Mouse (Mus musculus) right cerebral cortex, adult 18-20 months (tissue): ENCODE data around the gene Spns2.
"Not testable (repeated sequence)": the region's sequence is repeated elsewhere in the genome, so short reads cannot be mapped to it uniquely, and the experiment has no call there.

ENCODE experiments used
- DNase-seq: peaks from one replicate; pipeline ENCODE4 v3.0.0; 2022; ENCODE audit warnings: mixed read lengths

The Spns2 gene

DNA sequence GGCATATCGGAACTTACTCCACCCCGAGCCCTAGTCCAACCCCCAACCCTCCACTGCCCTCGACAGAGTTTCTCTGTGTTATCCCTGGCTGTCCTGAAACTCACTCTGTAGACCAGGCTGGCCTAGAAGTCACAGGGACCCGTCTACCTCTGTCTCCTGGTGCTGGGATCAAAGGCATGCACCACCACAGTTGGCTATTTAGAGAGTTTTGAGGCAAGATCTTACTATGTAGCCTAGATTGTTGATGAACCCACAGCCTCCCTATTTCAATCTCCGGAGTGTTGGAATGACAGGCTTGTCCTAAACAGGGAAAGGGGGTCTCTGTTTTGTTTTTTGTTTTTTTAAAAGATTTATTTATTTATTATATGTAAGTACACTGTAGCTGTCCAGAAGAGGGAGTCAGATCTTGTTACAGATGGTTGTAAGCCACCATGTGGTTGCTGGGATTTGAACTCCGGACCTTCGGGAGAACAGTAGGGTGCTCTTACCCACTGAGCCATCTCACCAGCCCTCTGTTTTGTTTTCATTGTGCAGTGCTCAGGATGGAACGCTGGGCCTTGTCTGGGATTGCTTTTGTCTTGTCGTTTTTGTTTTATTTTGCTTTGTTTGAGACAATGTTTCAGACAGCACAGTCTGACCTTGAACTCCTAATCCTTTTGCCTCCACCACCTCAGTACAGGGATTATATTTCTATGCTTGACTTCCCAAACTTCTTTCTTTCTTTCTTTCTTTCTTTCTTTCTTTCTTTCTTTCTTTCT is 59.2 kb downstream of the Spns2 start:
- not testable (repeated sequence) for DNase-seq

DNA sequence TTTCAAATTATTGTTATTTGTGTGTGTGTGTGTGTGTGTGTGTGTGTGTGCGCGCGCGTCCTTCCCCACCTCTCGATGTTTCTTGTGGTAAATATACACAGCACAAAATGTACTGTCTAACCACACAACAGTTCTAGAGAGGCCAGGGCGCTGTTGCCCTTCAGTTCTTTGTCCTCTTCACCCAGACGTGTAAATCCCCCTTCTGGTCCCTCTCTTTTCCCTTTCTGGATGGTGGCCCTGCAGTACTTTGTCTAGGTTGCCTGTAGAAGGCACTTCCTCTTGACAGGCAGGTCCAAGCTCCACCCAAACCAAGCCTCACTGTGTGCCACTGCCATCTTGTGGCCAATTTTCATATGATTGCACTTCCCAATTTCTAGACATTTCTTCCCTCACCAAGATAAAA is 60.4 kb downstream of the Spns2 start:
- peak; percentile 77 for DNase-seq

DNA sequence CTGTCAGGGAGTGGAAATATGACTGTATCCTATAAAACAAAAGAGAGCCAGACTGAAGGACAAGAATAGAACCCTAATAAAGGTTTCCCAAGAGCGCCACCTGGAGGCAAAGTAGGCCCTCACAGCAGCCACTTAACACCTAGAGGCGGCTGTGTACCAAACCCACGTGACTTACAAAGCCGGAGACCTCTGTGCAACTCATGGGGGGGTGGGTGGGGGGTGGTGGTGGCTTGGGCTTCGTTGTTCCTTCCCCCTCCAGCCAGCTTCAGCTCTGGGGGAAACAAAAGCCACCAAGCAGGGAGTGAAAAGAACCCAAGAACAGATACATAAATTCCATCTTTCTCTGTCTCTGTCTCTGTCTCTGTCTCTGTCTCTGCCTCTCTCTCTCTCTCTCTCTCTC is 61.0 kb downstream of the Spns2 start:
- peak; percentile 60 for DNase-seq

DNA sequence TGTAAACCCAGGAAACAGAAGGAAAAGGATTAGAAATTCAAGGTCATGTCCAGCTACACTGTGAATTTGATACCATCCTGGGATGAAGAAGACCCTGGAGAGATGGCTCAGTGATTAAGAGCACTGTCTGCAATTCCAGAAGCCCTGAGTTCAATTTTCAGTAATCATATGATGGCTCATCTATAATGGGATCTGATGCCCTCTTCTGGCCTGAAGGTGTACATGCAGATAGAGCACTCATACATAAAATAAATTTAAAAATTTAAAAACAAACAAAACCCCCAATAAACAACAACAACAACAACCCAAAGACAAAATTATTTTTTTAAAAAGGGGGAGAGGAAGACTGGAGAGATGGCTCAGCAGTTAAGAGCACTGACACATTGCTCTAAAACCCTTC is 62.8 kb downstream of the Spns2 start:
- no peak for DNase-seq

DNA sequence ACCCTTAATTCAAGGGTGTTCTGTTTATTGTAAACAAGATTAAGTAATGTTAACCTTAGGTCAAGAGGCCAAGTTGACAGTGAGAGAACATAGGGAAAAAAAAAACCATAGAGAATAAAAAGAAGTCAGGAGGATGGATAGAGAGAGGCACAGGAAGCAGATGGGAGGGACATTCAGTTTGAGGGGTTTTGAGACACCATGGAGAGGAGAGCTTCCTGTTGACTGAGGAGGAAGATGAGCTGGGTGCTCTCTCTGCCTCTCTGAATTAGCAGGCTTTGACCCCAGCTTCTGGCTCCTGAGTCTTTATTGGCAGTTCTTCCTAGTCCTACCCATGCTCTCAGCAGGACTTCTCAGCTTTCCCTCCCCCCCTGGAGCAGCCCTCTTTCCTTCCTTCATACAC is 64.5 kb downstream of the Spns2 start:
- no peak for DNase-seq

DNA sequence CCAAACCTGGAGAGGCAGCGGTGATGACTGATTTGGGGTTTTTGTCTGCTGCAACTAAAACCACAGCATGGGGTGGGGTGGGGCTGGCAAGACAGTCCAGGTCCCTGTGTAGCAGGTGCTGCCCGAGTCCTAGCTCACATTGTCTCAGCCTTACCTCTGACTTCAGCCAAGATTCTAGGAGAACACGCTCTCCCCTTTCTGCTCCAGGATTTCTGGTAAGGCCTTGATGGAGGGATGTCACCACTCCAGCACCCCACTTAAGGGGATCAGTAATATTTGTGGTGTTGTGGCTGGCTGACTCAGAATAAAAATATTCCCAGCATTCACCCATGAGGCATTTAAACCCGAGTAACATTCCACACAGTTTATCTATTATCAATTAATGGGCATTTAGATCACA is 66.0 kb downstream of the Spns2 start:
- DNase-seq: no peak

DNA sequence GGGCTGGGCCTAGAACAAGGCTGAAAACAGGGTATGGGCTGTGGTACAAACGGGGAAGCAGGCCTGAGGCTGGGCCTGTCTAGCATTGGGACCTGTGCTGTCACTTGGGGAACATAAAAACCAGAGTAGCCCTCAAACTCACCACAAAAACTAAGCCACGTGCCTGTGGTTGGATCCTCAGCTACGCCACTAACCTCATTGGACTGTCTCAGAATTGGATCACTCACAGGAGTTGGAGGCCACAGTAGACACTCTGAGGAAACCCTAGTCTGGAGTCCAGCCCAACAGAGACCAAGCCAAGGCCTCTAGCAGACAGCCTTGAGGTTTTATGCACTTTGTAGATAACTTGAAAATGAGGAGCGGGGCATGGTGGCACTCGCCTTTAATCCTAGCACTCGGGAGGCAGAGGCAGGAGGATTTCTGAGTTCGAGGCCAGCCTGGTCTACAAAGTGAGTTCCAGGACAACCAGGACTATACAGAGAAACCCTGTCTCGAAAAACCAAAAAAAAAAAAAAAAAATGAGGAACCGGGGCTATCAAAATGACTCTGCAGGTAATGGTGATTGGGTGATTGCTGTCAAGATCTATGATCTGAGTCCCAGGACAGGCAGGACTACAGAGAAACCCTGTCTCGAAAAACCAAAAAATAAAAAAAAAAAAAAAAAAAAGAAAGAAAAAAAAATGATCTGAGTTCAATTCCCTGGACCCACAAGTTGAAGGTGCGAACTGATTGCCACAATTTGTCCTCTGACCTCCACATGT is 68.0 kb downstream of the Spns2 start:
- no peak for DNase-seq

DNA sequence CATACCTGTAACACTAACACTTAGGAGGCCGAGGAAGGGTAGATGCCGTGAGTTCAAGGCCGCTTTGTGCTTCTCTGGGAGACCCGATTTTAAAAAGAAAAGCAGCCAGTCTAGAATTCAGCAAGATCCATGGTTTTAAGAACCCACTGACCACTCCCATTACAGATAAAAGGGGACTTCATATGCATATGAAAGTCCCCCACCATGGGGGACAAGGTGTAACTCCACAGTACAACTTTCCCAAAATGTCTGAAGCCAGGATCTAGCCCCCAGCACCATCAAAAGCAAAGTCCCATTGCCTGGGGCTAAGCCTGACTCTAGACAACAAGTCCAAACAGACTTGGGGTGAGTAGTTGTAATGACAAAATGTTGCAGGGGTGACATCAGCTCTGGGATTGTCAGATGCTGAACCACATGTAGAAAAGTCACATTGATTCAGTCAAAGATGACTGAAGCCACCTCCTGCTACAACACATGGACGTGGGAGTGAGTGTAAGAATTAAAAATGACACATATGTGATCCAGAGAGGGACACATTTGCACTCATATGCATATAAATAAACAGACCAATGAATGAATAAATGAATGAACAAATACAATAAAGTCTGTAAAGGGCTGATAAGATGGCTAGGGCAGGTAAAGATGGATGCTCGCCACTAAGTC is 69.1 kb downstream of the Spns2 start:
- no peak for DNase-seq

DNA sequence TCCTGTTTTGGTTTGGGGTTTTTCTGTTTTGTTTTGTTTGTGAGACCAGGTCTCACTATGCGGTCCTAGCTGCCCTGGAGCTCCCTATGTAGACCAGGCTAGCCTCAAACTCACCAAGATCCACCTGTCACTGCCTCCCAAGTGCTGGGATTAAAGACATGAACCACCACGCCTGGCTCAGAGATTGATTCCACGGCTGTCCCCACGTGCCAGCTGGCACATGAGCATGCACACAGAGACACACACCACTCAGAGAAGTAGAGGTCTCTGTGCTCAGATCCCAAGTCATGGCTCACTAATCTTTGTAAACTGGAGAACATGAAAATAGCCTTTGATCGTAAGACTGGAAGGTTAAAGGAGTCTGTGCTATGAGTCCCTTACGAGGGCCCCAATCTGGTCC is 70.7 kb downstream of the Spns2 start:
- no peak for DNase-seq

DNA sequence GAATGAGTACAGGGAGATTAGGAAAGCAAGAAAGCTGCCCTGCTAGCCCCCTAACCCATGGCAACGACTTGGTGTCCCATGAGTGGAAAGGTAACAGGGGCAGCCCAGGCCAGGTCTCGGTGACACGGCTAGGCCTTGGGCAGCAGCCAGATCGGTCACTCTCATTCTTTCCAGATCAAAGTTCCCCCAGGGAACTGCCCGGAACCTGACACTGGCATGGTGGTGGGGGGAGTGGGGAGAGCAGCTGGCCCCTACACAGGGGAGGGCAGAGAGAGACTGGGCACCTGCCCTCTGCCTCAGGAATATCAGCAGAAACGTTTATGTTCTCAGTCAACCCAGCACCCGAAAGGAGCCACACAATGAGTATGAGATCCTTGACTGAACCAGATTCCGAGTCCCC is 71.5 kb downstream of the Spns2 start:
- DNase-seq: no peak

DNA sequence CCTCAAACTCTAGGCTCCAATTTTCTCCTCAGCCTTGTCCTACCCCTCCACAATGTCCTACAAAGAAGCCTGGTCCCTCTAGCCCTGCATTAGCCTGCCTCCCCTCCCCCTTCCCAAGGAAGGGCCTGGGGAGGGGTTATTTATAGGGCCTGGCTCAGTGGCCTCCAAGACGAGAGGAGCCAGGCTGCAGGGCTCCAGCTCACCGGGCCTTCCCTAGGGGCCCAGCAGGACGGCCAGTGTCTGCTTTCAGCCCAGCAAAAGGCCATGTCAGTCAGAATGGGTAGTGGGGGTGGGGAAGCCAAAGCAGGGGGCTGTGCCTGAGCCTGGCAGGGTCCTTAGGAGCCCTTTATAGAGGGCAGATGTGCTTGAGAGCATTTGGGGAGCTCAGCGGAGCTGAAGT is 72.3 kb downstream of the Spns2 start:
- no peak for DNase-seq

DNA sequence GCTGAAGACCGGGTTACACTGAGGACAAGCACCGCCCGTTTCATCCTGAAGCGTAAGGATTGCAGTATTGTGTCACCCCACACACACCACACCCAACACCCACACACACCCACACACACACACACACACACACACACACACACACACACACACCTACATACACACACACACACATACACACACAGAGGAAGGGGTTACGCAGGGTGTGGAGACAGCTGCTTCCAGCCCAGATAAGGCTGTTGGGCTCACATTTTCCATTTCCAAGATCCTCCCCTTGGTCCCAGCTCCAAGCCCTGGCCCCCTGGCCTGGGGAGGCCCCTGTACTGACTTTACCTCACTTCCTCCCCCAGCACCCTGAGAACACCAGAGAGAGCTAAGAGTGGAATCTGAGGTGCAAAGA is 73.0 kb downstream of the Spns2 start:
- no peak for DNase-seq

DNA sequence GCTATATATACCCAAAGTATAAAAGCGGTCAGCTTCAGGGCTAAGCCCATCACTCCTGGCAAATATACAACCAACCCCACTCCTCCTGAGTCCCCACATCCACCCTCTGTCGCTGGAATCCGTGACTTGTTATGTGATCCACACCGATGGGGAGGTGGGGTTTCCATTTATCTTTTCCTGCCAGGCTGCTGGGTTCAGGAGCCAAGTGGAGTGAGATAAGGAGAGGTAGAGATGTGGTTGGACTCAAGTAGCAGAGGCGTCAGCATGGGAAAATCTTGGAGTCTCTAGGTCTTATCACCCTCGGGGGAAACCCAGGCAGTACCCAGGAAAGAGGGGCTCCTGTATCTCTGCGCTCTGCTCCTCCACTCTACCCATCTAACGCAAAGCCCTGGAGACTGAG is 74.5 kb downstream of the Spns2 start:
- DNase-seq: no peak

DNA sequence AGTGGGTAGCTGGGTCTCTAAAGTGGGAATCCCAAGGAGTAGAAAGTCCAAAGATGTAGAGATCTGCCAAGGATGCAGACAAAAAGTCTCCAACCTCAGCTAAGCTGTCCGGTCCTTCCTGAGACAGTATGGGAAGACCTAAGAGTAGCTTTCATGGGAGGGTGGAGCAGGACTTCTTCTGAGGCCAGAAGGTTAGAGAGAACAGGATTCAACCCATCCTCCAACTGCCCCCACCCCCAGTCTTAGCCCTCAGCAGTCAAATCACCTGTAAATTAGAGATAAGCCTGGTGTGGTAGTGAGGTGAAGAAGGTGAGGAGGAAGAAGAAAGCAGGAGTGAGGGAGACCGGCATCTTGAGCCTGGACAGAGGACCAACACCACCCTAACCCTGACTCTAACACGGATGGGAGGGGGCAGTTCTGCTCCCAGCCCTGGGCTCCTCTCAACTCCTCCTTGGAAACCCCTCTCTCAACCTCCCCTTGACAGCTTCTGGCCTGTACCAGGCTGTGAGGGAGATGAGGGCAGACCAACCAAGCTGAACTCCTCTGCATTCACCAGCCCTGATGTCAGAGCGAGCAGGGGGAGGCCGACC is 76.0 kb downstream of the Spns2 start:
- no peak for DNase-seq

DNA sequence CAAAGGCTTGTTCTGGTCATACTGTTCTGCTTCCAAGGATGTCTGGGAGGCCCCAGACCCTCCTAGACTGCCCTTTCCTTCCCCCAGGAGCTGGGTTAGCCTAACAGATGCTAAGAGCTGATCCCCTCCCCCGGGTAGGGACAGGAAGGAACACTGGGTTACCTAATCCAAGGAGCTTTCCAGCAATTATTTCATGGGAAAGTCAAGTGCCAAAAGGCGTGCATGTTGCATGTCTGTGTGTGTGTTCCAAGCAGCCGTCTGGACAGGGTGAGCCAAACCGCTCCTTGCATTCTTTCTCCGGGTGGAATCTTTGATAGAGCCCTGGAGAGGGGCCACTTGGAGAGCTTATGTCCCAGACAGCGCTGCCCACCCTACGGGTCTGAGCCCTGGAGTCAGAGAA is 76.7 kb downstream of the Spns2 start:
- no peak for DNase-seq

DNA sequence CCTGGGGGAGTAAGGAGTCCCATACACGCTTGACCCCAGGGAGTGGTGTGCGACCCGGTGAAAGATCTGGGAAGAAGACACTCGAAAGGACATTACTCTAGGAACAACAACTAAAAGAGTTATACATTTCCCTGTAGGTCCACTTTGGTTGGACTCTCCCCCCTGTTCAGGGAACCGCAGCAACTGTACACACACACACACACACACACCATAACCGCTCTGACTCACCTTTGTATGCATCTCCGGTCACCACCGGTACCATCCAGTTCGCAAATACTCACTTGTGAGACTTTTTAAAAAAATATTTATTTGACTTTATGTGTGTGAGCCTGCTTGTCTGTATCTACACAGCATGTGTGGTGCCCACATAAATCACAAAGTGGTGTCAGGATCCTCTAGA is 77.8 kb downstream of the Spns2 start:
- no peak for DNase-seq

DNA sequence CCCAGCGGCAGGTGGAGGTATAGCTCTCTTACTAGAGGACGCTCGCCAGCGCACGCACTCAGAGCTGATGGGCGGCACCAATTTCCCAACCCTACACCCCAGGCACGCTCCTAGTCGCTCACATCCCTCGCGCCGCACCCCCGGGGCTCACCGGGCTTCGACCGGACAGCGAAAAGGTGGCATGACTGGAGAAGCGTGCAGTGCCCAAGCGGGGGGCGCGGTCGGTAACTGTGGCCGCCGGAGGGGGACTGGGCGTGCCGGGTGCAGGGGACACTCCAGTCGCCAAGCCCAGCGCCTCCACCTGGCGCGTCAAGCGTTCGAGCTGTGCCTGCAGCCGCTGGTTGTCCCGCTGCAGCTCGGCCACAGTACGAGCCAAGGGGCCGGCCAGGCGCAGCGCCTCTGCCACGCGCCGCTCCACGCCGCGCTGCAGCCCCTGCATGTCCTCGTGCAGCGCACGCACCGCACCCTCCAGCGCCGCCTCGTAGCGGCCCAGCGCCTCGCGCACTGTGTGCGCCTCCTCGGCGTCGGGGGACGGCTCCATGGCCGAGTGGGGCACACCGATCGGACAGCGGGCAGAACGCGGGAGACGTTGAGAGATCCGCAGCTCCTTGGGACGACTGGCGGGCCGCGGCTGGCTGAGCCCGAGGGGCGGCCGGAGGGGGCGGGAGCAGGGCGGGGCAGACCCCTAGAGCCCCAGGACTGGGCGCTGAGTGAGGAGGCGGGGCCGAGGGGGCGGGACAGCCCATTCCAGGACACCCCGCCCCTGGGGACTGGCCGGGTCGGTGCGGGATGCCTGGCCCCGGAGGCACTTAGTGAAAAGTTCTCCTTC is 78.4 kb downstream of the Spns2 start, which contains the start of gene Smtnl2:
Gene Smtnl2, minus strand, starts transcription at position 621 of the 829 bp plus-strand sequence.
- peak; percentile 42 for DNase-seq

DNA sequence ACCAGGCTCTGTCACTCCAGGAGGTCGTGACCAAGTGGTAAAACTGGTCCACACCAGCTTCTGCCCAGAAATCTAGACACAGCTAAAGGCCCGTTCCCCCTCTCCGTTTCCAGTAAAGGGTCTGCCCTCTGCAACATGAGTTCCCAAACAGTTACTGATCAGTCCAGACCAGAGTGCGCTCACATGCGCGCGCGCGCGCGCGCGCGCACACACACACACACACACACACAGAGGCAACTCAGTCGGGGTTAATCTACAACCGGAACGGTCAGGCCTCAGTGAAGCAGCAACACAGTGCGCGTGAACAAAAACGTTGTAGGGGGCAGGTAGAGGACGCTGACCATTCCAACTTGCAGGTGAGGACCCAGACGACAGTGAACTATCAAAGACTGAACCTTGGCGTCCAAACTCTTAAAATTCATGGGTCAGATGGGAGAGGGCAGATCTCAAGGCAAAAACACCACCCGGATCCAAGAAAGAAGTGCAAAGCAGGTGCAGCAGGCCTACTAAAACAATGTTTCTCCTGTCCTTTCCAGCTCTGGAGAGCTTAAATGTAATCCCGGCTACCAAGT is 79.1 kb downstream of the Spns2 start:
- no peak for DNase-seq

DNA sequence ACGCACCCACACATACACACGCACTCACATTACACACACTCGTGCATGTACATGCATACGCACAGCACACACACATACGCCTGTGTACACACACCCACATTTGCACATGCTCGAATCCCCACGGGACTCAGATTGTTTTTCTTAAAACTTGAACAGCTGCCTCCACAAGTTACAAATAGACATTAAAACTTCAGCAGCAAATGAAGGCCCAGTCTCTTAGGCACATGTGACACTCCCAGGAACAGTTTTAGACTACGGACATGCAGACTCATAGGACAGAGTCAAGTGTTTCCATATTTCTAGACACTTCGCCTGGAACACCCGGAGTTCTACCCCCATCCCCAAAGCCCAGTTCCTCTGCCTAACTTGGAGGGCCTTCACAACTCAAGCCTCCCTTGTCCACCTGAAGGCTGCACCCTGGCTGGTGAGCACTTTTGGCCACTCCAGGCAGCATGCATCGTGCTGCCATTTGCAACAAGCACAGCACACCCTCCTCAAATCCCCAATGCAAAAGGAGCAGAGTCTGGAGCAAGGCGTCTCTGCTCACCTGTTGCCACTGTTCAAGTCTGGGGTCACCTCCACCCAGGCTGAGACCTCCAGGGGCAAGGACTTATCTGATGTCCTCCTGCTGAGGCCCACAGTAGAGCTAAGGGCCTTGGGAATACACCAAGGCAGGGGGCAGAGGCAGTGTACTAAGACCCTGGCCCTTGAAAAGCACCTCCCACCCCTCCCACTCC is 79.9 kb downstream of the Spns2 start:
- no peak for DNase-seq

DNA sequence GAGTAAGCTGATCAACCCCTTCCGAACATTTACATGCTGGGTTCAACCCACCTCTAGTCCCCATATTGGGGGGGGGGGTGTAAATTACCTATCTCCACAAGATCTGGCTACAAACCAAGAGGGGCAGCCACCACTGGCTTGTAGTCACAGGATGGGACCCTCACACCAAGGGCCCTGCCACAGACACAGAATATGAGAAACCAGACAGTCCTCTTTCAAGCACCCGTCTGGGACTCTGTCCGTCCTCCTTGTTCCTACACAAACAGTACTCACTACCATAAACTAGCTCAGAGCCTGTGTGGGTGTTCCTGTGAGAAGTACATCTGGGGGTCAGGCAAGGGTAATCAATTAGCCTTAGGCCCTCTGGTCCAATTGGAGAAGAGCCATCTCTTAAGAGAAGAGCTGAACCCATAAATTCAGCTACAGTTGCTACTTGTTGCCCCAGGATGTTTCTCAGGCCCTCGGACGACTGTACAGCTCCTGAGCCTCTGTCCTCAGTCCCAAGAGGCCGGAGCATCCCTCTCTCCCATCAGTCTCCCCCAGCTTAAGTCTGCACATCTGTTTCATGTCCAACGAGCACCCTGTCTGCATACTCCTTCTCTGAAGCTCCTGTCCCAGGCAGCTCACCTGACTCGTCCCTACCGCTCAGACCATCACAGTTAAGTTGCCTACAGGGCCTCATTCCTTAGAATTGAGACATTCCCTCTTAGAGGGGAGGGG is 81.1 kb downstream of the Spns2 start:
- DNase-seq: no peak

DNA sequence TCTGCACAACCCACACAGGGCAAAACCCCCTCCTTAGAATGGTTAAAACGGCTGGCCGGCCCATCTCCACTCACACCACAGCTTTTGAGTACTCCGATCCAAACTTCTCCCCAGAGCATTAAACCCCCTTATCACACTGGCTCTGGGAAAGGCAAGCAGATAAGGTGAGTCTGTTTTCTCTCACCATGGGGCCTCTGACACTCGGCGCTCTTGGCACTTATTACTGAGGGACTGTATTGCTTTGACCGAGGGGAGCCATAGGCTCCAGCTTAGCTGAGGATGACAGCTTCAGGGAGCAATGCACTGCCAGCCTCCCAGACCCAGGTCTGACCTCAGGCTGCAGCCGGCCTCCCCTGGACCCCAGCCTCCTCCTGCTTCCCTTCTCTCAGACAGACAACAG is 82.1 kb downstream of the Spns2 start:
- no peak for DNase-seq
